Mouse (Mus musculus): ENCODE results near the gene Nup210l. TPM values are rescaled to one million over a fixed set of nuclear protein-coding genes. Genes with fewer than 3 reads are reported as not detected.

Gene Nup210l
- polyA plus RNA-seq, 1 experiment from 2014 or later = not detected

GRCm38 (mm10) chr3:90086068-90086467, 17.9 kb upstream of the Nup210l start:
- Histone ChIP-seq H3K27me3 (replicated peaks; ENCODE audit: control insufficient read depth, insufficient read depth, low read length) (no peaks in the 10 kb centered on the region), H3K9ac (ENCODE audit: low read depth, low read length) (no peak overlapping the region), H3K27ac (ENCODE audit: low read depth, low read length) (no peak overlapping the region; the same call in 1 of the 2 replicates), H3K4me3 (ENCODE audit: low read depth, low read length) (no peak overlapping the region), H3K4me2 (replicated peaks; ENCODE audit: low read depth) (no peak overlapping the region), H3K36me3 (ENCODE audit: control insufficient read depth, insufficient read depth) (peaks cover 55% of the 10 kb centered on the region), H3K4me1 (replicated peaks; ENCODE audit: control insufficient read depth, insufficient read depth, low read length) (peaks cover 13% of the 10 kb centered on the region; the same call in 1 of the 2 replicates), H3K9me3 (ENCODE audit: control insufficient read depth) (no peaks in the 10 kb centered on the region)
- TF ChIP-seq CTCF (IDR thresholded peaks at IDR 0.05; ENCODE audit: low read depth) = no peak
- ATAC-seq = no peak
- WGBS = 62% methylated on average over 5 of the region's 5 CpGs

- H3K9me3 ChIP-seq (ENCODE audit: control insufficient read depth) = no peaks in the 10 kb centered on the region
- ATAC-seq = no peak
- peaks cover 9% of the 10 kb centered on the region; the same call in 1 of the 2 replicates for H3K4me1 ChIP-seq (replicated peaks; ENCODE audit: control insufficient read depth, insufficient read depth, low read length)
- H3K4me2 ChIP-seq (replicated peaks; ENCODE audit: low read depth) = no peak overlapping the region
- H3K27me3 ChIP-seq (replicated peaks; ENCODE audit: control insufficient read depth, insufficient read depth, low read length) = no peaks in the 10 kb centered on the region
- H3K36me3 ChIP-seq (ENCODE audit: control insufficient read depth, insufficient read depth) = peaks cover 80% of the 10 kb centered on the region
- H3K4me3 ChIP-seq (ENCODE audit: low read depth, low read length) = no peak overlapping the region
- no peak for TF ChIP-seq CTCF (IDR thresholded peaks at IDR 0.05; ENCODE audit: low read depth)
- no peak overlapping the region for H3K9ac ChIP-seq (ENCODE audit: low read depth, low read length)
- no peak overlapping the region for H3K27ac ChIP-seq (ENCODE audit: low read depth, low read length)
- 90% methylated on average over 2 of the region's 2 CpGs for WGBS
These were observed 15.3 kb upstream of the Nup210l start for GRCm38 (mm10) chr3:90088617-90089016.

GRCm38 (mm10) chr3:90090892-90091291, 13.0 kb upstream of the Nup210l start:
- no peaks in the 10 kb centered on the region for H3K4me1 ChIP-seq (replicated peaks; ENCODE audit: control insufficient read depth, insufficient read depth, low read length)
- H3K36me3 ChIP-seq (ENCODE audit: control insufficient read depth, insufficient read depth) = peaks cover 88% of the 10 kb centered on the region
- ATAC-seq = no peak
- no peak overlapping the region for H3K27ac ChIP-seq (ENCODE audit: low read depth, low read length)
- H3K9ac ChIP-seq (ENCODE audit: low read depth, low read length) = no peak overlapping the region
- WGBS = 40% methylated on average over 6 of the region's 6 CpGs
- H3K4me3 ChIP-seq (ENCODE audit: low read depth, low read length) = no peak overlapping the region
- no peak for TF ChIP-seq CTCF (IDR thresholded peaks at IDR 0.05; ENCODE audit: low read depth)
- no peak overlapping the region for H3K4me2 ChIP-seq (replicated peaks; ENCODE audit: low read depth)
- H3K9me3 ChIP-seq (ENCODE audit: control insufficient read depth) = no peaks in the 10 kb centered on the region
- no peaks in the 10 kb centered on the region for H3K27me3 ChIP-seq (replicated peaks; ENCODE audit: control insufficient read depth, insufficient read depth, low read length)

- H3K36me3 ChIP-seq (ENCODE audit: control insufficient read depth, insufficient read depth) = peaks cover 77% of the 10 kb centered on the region
These were observed 9.5 kb upstream of the Nup210l start for GRCm38 (mm10) chr3:90094453-90094852.

GRCm38 (mm10) chr3:90097928-90098327, 6.0 kb upstream of the Nup210l start:
- ATAC-seq = no peak
- H3K27me3 ChIP-seq (replicated peaks; ENCODE audit: control insufficient read depth, insufficient read depth, low read length) = no peaks in the 10 kb centered on the region

More at GRCm38 (mm10) chr3:90094453-90094852, 9.5 kb upstream of the Nup210l start:
- no peak for ATAC-seq
- Histone ChIP-seq H3K27me3 (replicated peaks; ENCODE audit: control insufficient read depth, insufficient read depth, low read length) (no peaks in the 10 kb centered on the region), H3K27ac (ENCODE audit: low read depth, low read length) (no peak overlapping the region), H3K9me3 (ENCODE audit: control insufficient read depth) (no peaks in the 10 kb centered on the region), H3K4me1 (replicated peaks; ENCODE audit: control insufficient read depth, insufficient read depth, low read length) (no peaks in the 10 kb centered on the region), H3K9ac (ENCODE audit: low read depth, low read length) (no peak overlapping the region), H3K4me3 (ENCODE audit: low read depth, low read length) (no peak overlapping the region), H3K4me2 (replicated peaks; ENCODE audit: low read depth) (no peak overlapping the region)
- 89% methylated on average over 3 of the region's 3 CpGs for WGBS
- no peak for TF ChIP-seq CTCF (IDR thresholded peaks at IDR 0.05; ENCODE audit: low read depth)

GRCm38 (mm10) chr3:90101010-90101409, 2.9 kb upstream of the Nup210l start:
- Histone ChIP-seq H3K36me3 (ENCODE audit: control insufficient read depth, insufficient read depth) (peaks cover 33% of the 10 kb centered on the region), H3K9me3 (ENCODE audit: control insufficient read depth) (no peaks in the 10 kb centered on the region), H3K9ac (ENCODE audit: low read depth, low read length) (no peak overlapping the region), H3K27ac (ENCODE audit: low read depth, low read length) (no peak overlapping the region), H3K4me3 (ENCODE audit: low read depth, low read length) (no peak overlapping the region), H3K4me1 (replicated peaks; ENCODE audit: control insufficient read depth, insufficient read depth, low read length) (no peaks in the 10 kb centered on the region), H3K4me2 (replicated peaks; ENCODE audit: low read depth) (no peak overlapping the region), H3K27me3 (replicated peaks; ENCODE audit: control insufficient read depth, insufficient read depth, low read length) (no peaks in the 10 kb centered on the region)
- no peak for ATAC-seq
- WGBS = 90% methylated on average over 3 of the region's 3 CpGs
- no peak for TF ChIP-seq CTCF (IDR thresholded peaks at IDR 0.05; ENCODE audit: low read depth)

More at GRCm38 (mm10) chr3:90097928-90098327, 6.0 kb upstream of the Nup210l start:
- no peak overlapping the region for H3K4me3 ChIP-seq (ENCODE audit: low read depth, low read length)
- no peak overlapping the region for H3K4me2 ChIP-seq (replicated peaks; ENCODE audit: low read depth)
- 87% methylated on average over 5 of the region's 5 CpGs for WGBS
- H3K36me3 ChIP-seq (ENCODE audit: control insufficient read depth, insufficient read depth) = peaks cover 51% of the 10 kb centered on the region
- no peak overlapping the region for H3K9ac ChIP-seq (ENCODE audit: low read depth, low read length)
- H3K27ac ChIP-seq (ENCODE audit: low read depth, low read length) = no peak overlapping the region
- H3K9me3 ChIP-seq (ENCODE audit: control insufficient read depth) = no peaks in the 10 kb centered on the region
- TF ChIP-seq CTCF (IDR thresholded peaks at IDR 0.05; ENCODE audit: low read depth) = no peak
- H3K4me1 ChIP-seq (replicated peaks; ENCODE audit: control insufficient read depth, insufficient read depth, low read length) = no peaks in the 10 kb centered on the region

- no peaks in the 10 kb centered on the region for H3K4me1 ChIP-seq (replicated peaks; ENCODE audit: control insufficient read depth, insufficient read depth, low read length)
- 0 out of 2 replicates have a peak, but pooled peaks have one; percentile 32 for ATAC-seq
- H3K4me3 ChIP-seq (ENCODE audit: low read depth, low read length) = no peak overlapping the region
- no peak overlapping the region for H3K4me2 ChIP-seq (replicated peaks; ENCODE audit: low read depth)
- no peak for TF ChIP-seq CTCF (IDR thresholded peaks at IDR 0.05; ENCODE audit: low read depth)
- H3K36me3 ChIP-seq (ENCODE audit: control insufficient read depth, insufficient read depth) = peaks cover 29% of the 10 kb centered on the region
- H3K27ac ChIP-seq (ENCODE audit: low read depth, low read length) = no peak overlapping the region
- WGBS = 75% methylated on average over 2 of the region's 2 CpGs
- H3K27me3 ChIP-seq (replicated peaks; ENCODE audit: control insufficient read depth, insufficient read depth, low read length) = no peaks in the 10 kb centered on the region
- H3K9ac ChIP-seq (ENCODE audit: low read depth, low read length) = no peak overlapping the region
- no peaks in the 10 kb centered on the region for H3K9me3 ChIP-seq (ENCODE audit: control insufficient read depth)
These were observed 2.3 kb upstream of the Nup210l start for GRCm38 (mm10) chr3:90101673-90102072.
